Mouse (Mus musculus) liver, embryonic 13.5 days (tissue): Measurements from ENCODE around the gene Rnase2b. TPM values are rescaled to one million over a fixed set of nuclear protein-coding genes. Genes with fewer than 3 reads are reported as not detected.

Source experiments
- ATAC-seq: fragments of 200-750 bp; cut with Nextera tagmentation; 2 replicates; pipeline ENCODE4 v1.8.0; 2017; ENCODE audit warnings: low read depth, mild to moderate bottlenecking, moderate number of reproducible peaks, moderate library complexity
- DNase-seq: peaks from one replicate; pipeline ENCODE4 v3.0.0; 2022
- H3K27ac ChIP-seq: fragments of 300-500 bp; sonication (generic); 2 replicates; pipeline ENCODE4 v1.5.1; 2015; ENCODE audit warnings: moderate library complexity, mild to moderate bottlenecking, inconsistent platforms
- H3K27me3 ChIP-seq: fragments of 300-500 bp; sonication (generic); 2 replicates; pipeline ENCODE4 v1.6.1; 2015; ENCODE audit warnings: mild to moderate bottlenecking, inconsistent platforms
- H3K36me3 ChIP-seq: fragments of 300-500 bp; sonication (generic); 2 replicates; pipeline ENCODE4 v1.6.1; 2015; ENCODE audit warnings: mild to moderate bottlenecking, inconsistent platforms
- H3K4me1 ChIP-seq: fragments of 300-500 bp; sonication (generic); replicated peaks from 2 replicates; pipeline ENCODE4 v1.6.1; 2015; ENCODE audit warnings: inconsistent platforms
- H3K4me2 ChIP-seq: fragments of 300-500 bp; sonication (generic); 2 replicates; pipeline ENCODE4 v1.6.1; 2015; ENCODE audit warnings: inconsistent platforms, mild to moderate bottlenecking, moderate library complexity
- H3K4me3 ChIP-seq: fragments of 300-500 bp; sonication (generic); replicated peaks from 2 replicates; pipeline ENCODE4 v1.5.1; 2015; ENCODE audit warnings: mild to moderate bottlenecking, inconsistent platforms
- H3K9ac ChIP-seq: fragments of 300-500 bp; sonication (generic); 2 replicates; pipeline ENCODE4 v1.6.1; 2015; ENCODE audit warnings: mild to moderate bottlenecking, inconsistent platforms
- H3K9me3 ChIP-seq: fragments of 300-500 bp; sonication (generic); replicated peaks from 2 replicates; pipeline ENCODE4 v1.6.1; 2016; ENCODE audit warnings: inconsistent platforms
- WGBS: fragments of 180-500 bp; shearing (Covaris S2); methylation state at CpG from one replicate; pipeline ENCODE4 v1.1.7; 2015; ENCODE audit not compliant: insufficient replicate concordance; 5-methylcytosine and 5-hydroxymethylcytosine counted together
- polyA plus RNA-seq: library from polyadenylated mRNA; unstranded; fragments of >200 nt; fragmentation: Nextera tagmentation; extraction: Ambion mirVana; gene quantifications from 2 replicates; pipeline ENCODE4 v1.2.1, GENCODE M21; 2015

Rnase2b gene
- polyA plus RNA-seq, 1 experiment from 2014 or later = not detected

DNA sequence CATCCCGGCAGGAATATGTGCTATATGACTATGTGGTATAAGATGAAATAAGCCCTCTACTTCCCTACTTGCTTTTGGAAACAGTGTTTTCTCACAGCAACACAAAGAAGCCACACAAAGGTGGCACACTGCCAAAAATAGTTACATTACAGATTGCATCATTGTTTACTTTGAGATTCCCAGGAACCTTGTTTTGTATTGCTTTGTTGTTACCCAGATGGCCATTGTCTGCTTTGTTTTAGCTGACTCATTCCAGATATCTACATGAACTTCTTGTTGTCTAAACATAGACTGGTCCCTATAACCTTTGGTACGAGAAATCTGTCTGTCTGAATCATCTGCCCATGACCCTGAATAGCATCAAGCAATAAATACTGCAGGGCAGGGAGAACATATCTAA lies 21.7 kb upstream of the Rnase2b start:
- Histone ChIP-seq H3K9ac (no peak overlapping the region; the same call in 1 of the 2 replicates), H3K4me1 (peaks cover 54% of the 10 kb centered on the region), H3K4me2 (no peak overlapping the region), H3K36me3 (no peaks in the 10 kb centered on the region), H3K27me3 (no peaks in the 10 kb centered on the region), H3K27ac (peak overlapping the region; percentile 43; the same call in 1 of the 2 replicates), H3K4me3 (no peak overlapping the region), H3K9me3 (no peaks in the 10 kb centered on the region)
- WGBS = 68% methylated on average over 2 of the region's 2 CpGs
- ATAC-seq = no peak
- no peak for DNase-seq

GRCm38 (mm10) chr14:51142119-51142518 lies 19.9 kb upstream of the Rnase2b start:
- Histone ChIP-seq H3K27ac (peak overlapping the region; percentile 91), H3K36me3 (no peaks in the 10 kb centered on the region), H3K9me3 (no peaks in the 10 kb centered on the region), H3K4me2 (peak overlapping the region; percentile 30), H3K4me3 (no peak overlapping the region), H3K9ac (peak overlapping the region; percentile 56; the same call in 1 of the 2 replicates), H3K27me3 (no peaks in the 10 kb centered on the region), H3K4me1 (peaks cover 72% of the 10 kb centered on the region)
- DNase-seq (no peak), ATAC-seq (peak; percentile 44)
- 67% methylated on average over 4 of the region's 4 CpGs for WGBS

- Histone ChIP-seq H3K4me3 (no peak overlapping the region), H3K9me3 (no peaks in the 10 kb centered on the region), H3K36me3 (no peaks in the 10 kb centered on the region), H3K4me2 (peak overlapping the region; percentile 30), H3K27ac (peak overlapping the region; percentile 91), H3K4me1 (peaks cover 76% of the 10 kb centered on the region), H3K9ac (peak overlapping the region; percentile 56; the same call in 1 of the 2 replicates), H3K27me3 (no peaks in the 10 kb centered on the region)
- WGBS = 38% methylated on average over 3 of the region's 3 CpGs
- DNase-seq = peak; percentile 59
- peak; percentile 92 for ATAC-seq
Measured at GRCm38 (mm10) chr14:51142568-51142967, 19.5 kb upstream of the Rnase2b start.

DNA sequence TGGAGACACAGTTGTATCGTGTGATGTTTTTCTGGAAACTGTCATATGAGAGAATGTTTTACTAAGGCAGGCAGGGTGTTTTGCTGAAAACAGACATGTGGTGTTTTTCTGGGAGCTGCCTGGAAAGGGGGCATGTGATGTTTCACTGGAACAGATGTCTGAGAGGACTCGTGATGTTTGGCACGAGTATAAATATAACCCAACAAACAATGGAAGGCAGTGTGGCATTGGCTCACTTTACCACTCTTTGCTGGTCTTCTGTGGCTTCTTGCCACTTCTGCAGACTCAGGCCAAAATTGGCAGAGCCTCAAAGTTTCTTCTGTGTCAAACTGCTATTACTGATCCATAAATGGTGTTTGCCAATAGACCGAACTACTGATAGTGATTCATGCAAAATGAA lies 18.8 kb upstream of the Rnase2b start:
- Histone ChIP-seq H3K9ac (peak overlapping the region; percentile 60), H3K4me2 (peak overlapping the region; percentile 44; the same call in 1 of the 2 replicates), H3K9me3 (no peaks in the 10 kb centered on the region), H3K27ac (peak overlapping the region; percentile 93), H3K27me3 (no peaks in the 10 kb centered on the region), H3K4me3 (no peak overlapping the region), H3K36me3 (no peaks in the 10 kb centered on the region), H3K4me1 (peaks cover 84% of the 10 kb centered on the region)
- ATAC-seq (no peak), DNase-seq (no peak)
- WGBS = 64% methylated on average over 4 of the region's 4 CpGs

DNA sequence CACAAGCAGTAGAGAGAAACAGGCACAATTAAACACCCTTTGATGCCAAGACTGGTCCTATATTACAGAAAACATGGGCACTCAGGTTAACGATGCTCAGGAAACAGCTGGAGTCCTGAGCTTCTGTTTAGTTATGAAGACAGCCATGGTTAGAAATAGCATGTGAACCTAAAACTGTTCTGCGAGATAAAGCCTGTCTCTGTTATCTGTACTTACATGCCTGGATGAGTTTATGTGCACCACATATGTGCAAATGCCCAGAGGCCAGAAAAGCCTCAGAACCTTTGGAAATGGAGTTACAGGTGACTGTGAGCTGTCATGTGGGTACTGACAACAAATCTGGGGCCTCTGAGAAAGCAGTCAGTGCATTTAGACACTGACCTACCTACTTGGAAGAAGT lies 18.1 kb upstream of the Rnase2b start:
- Histone ChIP-seq H3K4me2 (peak overlapping the region; percentile 44), H3K9ac (peak overlapping the region; percentile 60), H3K4me3 (no peak overlapping the region; the same call in 1 of the 2 replicates), H3K9me3 (no peaks in the 10 kb centered on the region), H3K4me1 (peaks cover 90% of the 10 kb centered on the region), H3K36me3 (no peaks in the 10 kb centered on the region), H3K27ac (peak overlapping the region; percentile 93), H3K27me3 (no peaks in the 10 kb centered on the region)
- peak; percentile 70 for DNase-seq
- 13% methylated on average over 2 of the region's 2 CpGs for WGBS
- peak; percentile 83 for ATAC-seq

GRCm38 (mm10) chr14:51144451-51144850 lies 17.6 kb upstream of the Rnase2b start:
- Histone ChIP-seq H3K4me1 (peaks cover 95% of the 10 kb centered on the region), H3K4me3 (no peak overlapping the region), H3K27me3 (no peaks in the 10 kb centered on the region), H3K36me3 (no peaks in the 10 kb centered on the region), H3K9ac (peak overlapping the region; percentile 60), H3K4me2 (peak overlapping the region; percentile 44), H3K9me3 (no peaks in the 10 kb centered on the region), H3K27ac (peak overlapping the region; percentile 93)
- WGBS = 87% methylated on average over 4 of the region's 4 CpGs
- ATAC-seq (no peak), DNase-seq (no peak)

DNA sequence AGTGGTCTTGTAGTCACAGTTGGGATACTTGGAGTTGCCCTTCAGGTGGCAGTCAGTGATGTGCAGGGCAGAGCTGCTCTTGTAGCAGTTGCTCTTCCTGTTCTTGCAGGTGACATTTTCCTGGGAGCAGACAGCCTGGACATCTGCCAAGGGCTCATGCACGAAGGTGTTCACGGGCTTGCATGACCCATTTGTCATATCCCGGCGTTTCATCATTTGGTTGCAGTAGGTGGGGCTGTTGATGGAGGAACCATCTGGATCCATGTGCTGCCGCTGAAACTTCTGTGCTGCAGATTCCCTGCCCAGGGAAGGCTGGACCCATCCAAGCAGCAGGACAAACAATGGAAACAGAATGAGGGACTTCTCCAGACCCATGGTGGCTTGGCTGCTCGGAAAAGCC lies 16.5 kb upstream of the Rnase2b start:
- 81% methylated on average over 6 of the region's 6 CpGs for WGBS
- H3K27ac ChIP-seq = peak overlapping the region; percentile 93
- H3K9ac ChIP-seq = no peak overlapping the region
- no peak overlapping the region for H3K4me2 ChIP-seq
- DNase-seq (no peak), ATAC-seq (no peak)
- H3K4me1 ChIP-seq = peaks cover 96% of the 10 kb centered on the region
- no peaks in the 10 kb centered on the region for H3K27me3 ChIP-seq
- H3K9me3 ChIP-seq = no peaks in the 10 kb centered on the region
- H3K36me3 ChIP-seq = no peaks in the 10 kb centered on the region
- H3K4me3 ChIP-seq = no peak overlapping the region

DNA sequence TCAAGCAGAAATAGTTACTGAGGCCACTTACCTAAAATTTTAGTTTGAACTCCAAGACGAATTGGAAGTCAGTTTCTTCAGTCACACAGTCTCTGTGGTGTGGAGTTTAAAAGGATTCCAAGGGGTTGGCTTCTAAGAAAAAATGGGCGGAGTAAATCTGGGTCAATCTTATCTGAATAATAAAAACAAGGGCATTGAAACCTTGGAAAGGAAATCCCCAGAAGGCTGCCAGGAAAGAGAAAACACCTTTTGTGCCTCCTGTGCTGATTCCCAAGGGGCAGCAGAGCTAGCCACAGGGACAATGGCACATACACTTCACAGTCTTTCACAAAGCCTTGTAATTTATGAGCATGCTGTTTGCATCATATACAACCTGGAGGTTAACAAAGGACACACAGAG lies 15.4 kb upstream of the Rnase2b start, which contains the start of gene Rnase1:
Rnase1 (minus strand) TSS at position 101 of the 400 bp plus-strand sequence.
- no peak within 1 kb of the TSS for H3K4me3 ChIP-seq
- ATAC-seq (no peak), DNase-seq (no peak)
- peak within 1 kb of the TSS; percentile 93 for H3K27ac ChIP-seq
- 47% methylated on average over 2 of the region's 2 CpGs for WGBS
- no peaks in the 10 kb centered on the region for H3K36me3 ChIP-seq
- peaks cover 96% of the 10 kb centered on the region for H3K4me1 ChIP-seq
- peak within 1 kb of the TSS; percentile 33 for H3K9ac ChIP-seq
- no peaks in the 10 kb centered on the region for H3K9me3 ChIP-seq
- H3K27me3 ChIP-seq = no peaks in the 10 kb centered on the region
- H3K4me2 ChIP-seq = no peak within 1 kb of the TSS

DNA sequence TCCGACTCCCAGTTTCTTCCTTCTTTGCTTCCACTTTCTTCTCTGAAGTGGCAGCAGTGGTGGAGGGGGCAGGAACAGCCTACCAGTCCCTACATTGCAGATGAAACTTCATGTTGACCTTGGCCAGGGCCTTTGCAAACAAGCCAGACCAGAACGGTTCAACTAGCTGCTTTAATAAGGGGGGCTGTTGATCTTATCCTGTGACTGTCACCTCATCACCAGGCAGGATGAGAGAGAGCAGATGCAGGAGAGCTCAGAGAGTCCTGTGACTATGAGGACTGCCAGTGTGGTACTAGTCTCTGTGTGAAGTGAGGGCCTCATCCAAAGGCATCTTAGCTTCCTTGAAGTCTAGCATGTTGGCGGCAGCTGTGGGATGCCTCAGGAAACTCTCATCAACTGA lies 14.1 kb upstream of the Rnase2b start:
- 76% methylated on average over 3 of the region's 3 CpGs for WGBS

DNA sequence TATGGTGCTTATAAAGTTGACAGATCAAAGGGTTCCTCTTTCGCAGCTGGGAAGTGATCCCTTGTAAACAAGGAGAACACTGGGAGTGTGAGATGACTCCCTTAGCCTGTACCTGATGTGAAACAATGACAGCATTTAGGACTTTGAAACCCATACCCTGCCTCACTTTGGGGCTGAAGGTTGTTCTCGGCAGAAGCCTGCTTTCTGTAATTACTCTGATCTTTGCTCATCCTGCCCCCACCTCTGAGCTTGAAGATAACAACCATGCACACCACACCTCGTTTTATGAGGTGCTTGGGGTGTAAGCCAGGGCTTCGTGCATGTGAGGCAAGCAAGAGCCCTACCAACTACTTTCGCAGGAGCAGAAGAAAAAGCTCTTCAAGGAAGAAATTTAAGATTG lies 12.9 kb upstream of the Rnase2b start:
- Histone ChIP-seq H3K4me1 (peaks cover 97% of the 10 kb centered on the region), H3K9me3 (no peaks in the 10 kb centered on the region), H3K4me2 (peak overlapping the region; percentile 33), H3K9ac (peak overlapping the region; percentile 52; the same call in 1 of the 2 replicates), H3K27ac (peak overlapping the region; percentile 82), H3K36me3 (no peaks in the 10 kb centered on the region), H3K4me3 (no peak overlapping the region), H3K27me3 (no peaks in the 10 kb centered on the region)
- ATAC-seq (peak; percentile 77), DNase-seq (peak; percentile 35)
- 36% methylated on average over 5 of the region's 5 CpGs for WGBS

More for the DNA sequence above, 14.1 kb upstream of the Rnase2b start:
- ATAC-seq (no peak), DNase-seq (no peak)
- Histone ChIP-seq H3K9ac (0 out of 2 replicates have a peak overlapping the region, but pooled peaks have one; percentile 4), H3K4me2 (no peak overlapping the region), H3K9me3 (no peaks in the 10 kb centered on the region), H3K4me3 (no peak overlapping the region), H3K36me3 (no peaks in the 10 kb centered on the region), H3K27ac (peak overlapping the region; percentile 82), H3K27me3 (no peaks in the 10 kb centered on the region), H3K4me1 (peaks cover 97% of the 10 kb centered on the region)

GRCm38 (mm10) chr14:51150206-51150831 lies 11.7 kb upstream of the Rnase2b start:
- ATAC-seq = peak; percentile 89

More at GRCm38 (mm10) chr14:51150206-51150831, 11.7 kb upstream of the Rnase2b start:
- WGBS = 67% methylated on average over 3 of the region's 3 CpGs
- peak overlapping the region; percentile 28 for H3K9ac ChIP-seq
- peak overlapping the region; percentile 33 for H3K4me2 ChIP-seq
- H3K4me3 ChIP-seq = no peak overlapping the region
- H3K27ac ChIP-seq = peak overlapping the region; percentile 82
- no peaks in the 10 kb centered on the region for H3K9me3 ChIP-seq
- no peaks in the 10 kb centered on the region for H3K36me3 ChIP-seq
- H3K4me1 ChIP-seq = peaks cover 89% of the 10 kb centered on the region
- no peaks in the 10 kb centered on the region for H3K27me3 ChIP-seq
- DNase-seq = peak; percentile 47
